Mouse (Mus musculus): ENCODE measurements around the gene Egr4. TPM values are rescaled to one million over a fixed set of nuclear protein-coding genes. Genes with fewer than 3 reads are reported as not detected.

Gene Egr4
- total and polyA plus RNA-seq, 3 experiments: not detected

- H3K4me1 ChIP-seq (ENCODE audit: control insufficient read depth in 1 of 2, insufficient read depth in 2 of 2): no peaks in the 10 kb centered on the region
- no peak overlapping the region for H3K4me2 ChIP-seq (ENCODE audit: insufficient read depth, low read depth, poor library complexity, severe bottlenecking)
- in situ Hi-C loops (cut with MboI; ENCODE audit: low pct_ligation_motif_present, low pct_unique_long_range_greater_than_20kb, low sequenced_read_pairs): no loop called here
- no peaks in the 10 kb centered on the region for H3K36me3 ChIP-seq (replicated peaks in 1 of 2; ENCODE audit: control insufficient read depth in 1 of 2, insufficient read depth in 1 of 2, low read length in 1 of 2)
- H3K4me3 ChIP-seq (replicated peaks in 1 of 3; ENCODE audit: low read depth in 2 of 3, low read length in 2 of 3, poor library complexity in 1 of 3): no peak overlapping the region
- no peak overlapping the region for H3K27ac ChIP-seq (ENCODE audit: insufficient read depth, low read depth)
- no peak overlapping the region for H3K9ac ChIP-seq (ENCODE audit: insufficient read depth, low read depth)
- dilution Hi-C loops (cut with MboI; ENCODE audit: extremely low pct_ligation_motif_present, extremely low pct_unique_long_range_greater_than_20kb, low sequenced_read_pairs): no loop called here
- DNase-seq (ENCODE audit: extremely low read depth): no peak
- peaks cover 54% of the 10 kb centered on the region for H3K27me3 ChIP-seq (replicated peaks)
- H3K79me2 ChIP-seq (replicated peaks; ENCODE audit: control insufficient read depth, extremely low read depth, insufficient read depth, poor library complexity, severe bottlenecking): no peaks in the 10 kb centered on the region
- H3K9me3 ChIP-seq (replicated peaks; ENCODE audit: low read length): peaks cover 15% of the 10 kb centered on the region
- TF ChIP-seq UBTF (IDR thresholded peaks at IDR 0.05; ENCODE audit: low read depth, low read length): no peak
- no peak for TF ChIP-seq MAZ (IDR thresholded peaks at IDR 0.05; ENCODE audit: low read depth, low read length)
- TF ChIP-seq ZMIZ1 (IDR thresholded peaks at IDR 0.05; ENCODE audit: low read depth, low read length): no peak
- TF ChIP-seq SMC3 (IDR thresholded peaks at IDR 0.05; ENCODE audit: low read depth, low read length): no peak
Measured at GRCm38 (mm10) chr6:85479979-85480378, 33.4 kb downstream of the Egr4 start.

GRCm38 (mm10) chr6:85478416-85478815 lies 35.0 kb downstream of the Egr4 start:
- no peaks in the 10 kb centered on the region for H3K36me3 ChIP-seq (replicated peaks in 1 of 2; ENCODE audit: control insufficient read depth in 1 of 2, insufficient read depth in 1 of 2, low read length in 1 of 2)
- in situ Hi-C loops (cut with MboI; ENCODE audit: low pct_ligation_motif_present, low pct_unique_long_range_greater_than_20kb, low sequenced_read_pairs): no loop called here
- no peak overlapping the region for H3K4me3 ChIP-seq (replicated peaks in 1 of 3; ENCODE audit: low read depth in 2 of 3, low read length in 2 of 3, poor library complexity in 1 of 3)
- no peak overlapping the region for H3K4me2 ChIP-seq (ENCODE audit: insufficient read depth, low read depth, poor library complexity, severe bottlenecking)
- TF ChIP-seq HCFC1 (IDR thresholded peaks at IDR 0.05; ENCODE audit: low read depth, low read length): no peak
- peak in 1 of 2 experiments; percentile 2; a peak in 1 of 4 replicates for TF ChIP-seq CTCF (conservative IDR thresholded peaks at IDR 0.05 in 1 of 2, IDR thresholded peaks at IDR 0.05 in 1 of 2; ENCODE audit: low read depth in 2 of 2, low read length in 2 of 2)
- dilution Hi-C loops (cut with MboI; ENCODE audit: extremely low pct_ligation_motif_present, extremely low pct_unique_long_range_greater_than_20kb, low sequenced_read_pairs): no loop called here
- H3K27ac ChIP-seq (ENCODE audit: insufficient read depth, low read depth): no peak overlapping the region
- no peak overlapping the region for H3K9ac ChIP-seq (ENCODE audit: insufficient read depth, low read depth)
- DNase-seq (ENCODE audit: extremely low read depth): no peak
- no peaks in the 10 kb centered on the region for H3K79me2 ChIP-seq (replicated peaks; ENCODE audit: control insufficient read depth, extremely low read depth, insufficient read depth, poor library complexity, severe bottlenecking)
- peaks cover 62% of the 10 kb centered on the region for H3K27me3 ChIP-seq (replicated peaks)
- H3K4me1 ChIP-seq (ENCODE audit: control insufficient read depth in 1 of 2, insufficient read depth in 2 of 2): peaks cover 0 to under 1% of the 10 kb centered on the region in 2 experiments; a peak in 1 of 4 replicates
- peaks cover 8% of the 10 kb centered on the region for H3K9me3 ChIP-seq (replicated peaks; ENCODE audit: low read length)

- in situ Hi-C loops (cut with MboI; ENCODE audit: low pct_ligation_motif_present, low pct_unique_long_range_greater_than_20kb, low sequenced_read_pairs): no loop called here
- peaks cover 64% of the 10 kb centered on the region for H3K27me3 ChIP-seq (replicated peaks)
- peaks cover 0 to 2% of the 10 kb centered on the region in 2 experiments; a peak in 1 of 4 replicates for H3K4me1 ChIP-seq (ENCODE audit: control insufficient read depth in 1 of 2, insufficient read depth in 2 of 2)
Measured at GRCm38 (mm10) chr6:85477366-85477917, 35.9 kb downstream of the Egr4 start.

More at GRCm38 (mm10) chr6:85477366-85477917, 35.9 kb downstream of the Egr4 start:
- dilution Hi-C loops (cut with MboI; ENCODE audit: extremely low pct_ligation_motif_present, extremely low pct_unique_long_range_greater_than_20kb, low sequenced_read_pairs): no loop called here
- Histone ChIP-seq H3K4me2 (ENCODE audit: insufficient read depth, low read depth, poor library complexity, severe bottlenecking) (no peak overlapping the region), H3K79me2 (replicated peaks; ENCODE audit: control insufficient read depth, extremely low read depth, insufficient read depth, poor library complexity, severe bottlenecking) (no peaks in the 10 kb centered on the region), H3K4me3 (replicated peaks in 1 of 3; ENCODE audit: low read depth in 2 of 3, low read length in 2 of 3, poor library complexity in 1 of 3) (no peak overlapping the region), H3K27ac (ENCODE audit: insufficient read depth, low read depth) (no peak overlapping the region), H3K9me3 (replicated peaks; ENCODE audit: low read length) (peaks cover 6% of the 10 kb centered on the region), H3K36me3 (replicated peaks in 1 of 2; ENCODE audit: control insufficient read depth in 1 of 2, insufficient read depth in 1 of 2, low read length in 1 of 2) (no peaks in the 10 kb centered on the region), H3K9ac (ENCODE audit: insufficient read depth, low read depth) (no peak overlapping the region)
- DNase-seq (ENCODE audit: extremely low read depth): peak; percentile 39
- TF ChIP-seq CTCF (conservative IDR thresholded peaks at IDR 0.05 in 1 of 2, IDR thresholded peaks at IDR 0.05 in 1 of 2; ENCODE audit: low read depth in 2 of 2, low read length in 2 of 2): peak; percentile 57 to 71
- TF ChIP-seq GABPA (IDR thresholded peaks at IDR 0.05; ENCODE audit: insufficient replicate concordance, low read depth, low read length): no peak
- no peak for TF ChIP-seq USF1 (IDR thresholded peaks at IDR 0.05; ENCODE audit: low read depth, low read length)
- no peak for TF ChIP-seq MAFK (IDR thresholded peaks at IDR 0.05; ENCODE audit: insufficient replicate concordance, low read length)
- TF ChIP-seq SMC3 (IDR thresholded peaks at IDR 0.05; ENCODE audit: low read depth, low read length): peak; percentile 38
- peak; percentile 32 for TF ChIP-seq RAD21 (IDR thresholded peaks at IDR 0.05; ENCODE audit: low read depth, low read length)
- TF ChIP-seq HCFC1 (IDR thresholded peaks at IDR 0.05; ENCODE audit: low read depth, low read length): no peak
- no peak for TF ChIP-seq TBP (conservative IDR thresholded peaks at IDR 0.05; ENCODE audit: low read depth, low read length)
- no peak for TF ChIP-seq MAX (IDR thresholded peaks at IDR 0.05; ENCODE audit: low read length)

All from CH12.LX (cell line).